Mouse (Mus musculus): Measurements from ENCODE around the gene Mlst8.

- TF ChIP-seq CTCF (IDR thresholded peaks at IDR 0.05; ENCODE audit: low read depth, low read length) (no peak), GATA1 (IDR thresholded peaks at IDR 0.05; ENCODE audit: borderline replicate concordance, low read length) (no peak), TAL1 (conservative IDR thresholded peaks at IDR 0.05; ENCODE audit: low read depth, low read length) (no peak), GATA2 (IDR thresholded peaks at IDR 0.05; ENCODE audit: borderline replicate concordance, low read depth, low read length) (no peak)
These were observed 37.7 kb downstream of the Mlst8 start for GRCm38 (mm10) chr17:24441148-24441547.
